8 mouse cellular contexts compared by ENCODE assay signal in the genomic region with DNA sequence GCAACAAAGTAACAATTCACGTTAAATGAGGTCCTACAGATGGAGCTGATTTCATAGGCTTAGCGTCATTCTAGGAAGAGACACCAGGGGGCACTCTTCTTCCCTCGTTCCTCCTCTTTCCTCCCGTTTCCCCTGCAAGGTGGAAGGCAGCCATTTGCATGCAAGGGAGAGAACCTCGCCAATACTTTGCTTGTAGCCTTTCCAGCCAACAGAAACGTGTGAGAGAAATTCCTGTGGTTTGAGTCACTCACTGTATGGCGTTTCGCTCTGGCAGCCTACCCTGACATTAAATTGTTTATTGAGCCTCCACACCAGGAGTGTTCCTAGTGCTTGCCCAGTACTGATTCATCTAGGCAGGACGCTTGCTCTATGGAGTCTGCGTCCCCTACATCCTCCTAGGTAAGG.
A peak's percentile ranks its signal among the peaks of the same experiment; 100 is the strongest.
DNase-seq lines count a peak whose midpoint lies in the region; ATAC-seq and TF ChIP-seq lines count a peak whose summit lies in the region.

No protein-coding gene starts in this region.

- peak; percentile 89 for DNase-seq in heart, postnatal 4 days
- peak; percentile 73 to 91 for DNase-seq in layer of hippocampus, adult 18-20 months (ENCODE audit: low spot score in 2 of 2)
- DNase-seq in lung, adult 18-20 months: peak; percentile 65 to 81
- peak; percentile 76 for DNase-seq in thymus, postnatal 4 days

- peak overlapping the region; percentile 29; the same call in 1 of the 2 replicates for H3K4me2 ChIP-seq in forebrain, embryonic 15.5 days (replicated peaks)
- H3K4me2 ChIP-seq in neural tube, embryonic 15.5 days: peak overlapping the region; percentile 56

- H3K9me3 ChIP-seq in ES-Bruce4 (replicated peaks; ENCODE audit: control insufficient read depth, insufficient read depth, low read length, poor library complexity, severe bottlenecking): no peaks in the 10 kb centered on the region
- H3K9me3 ChIP-seq in forebrain, embryonic 15.5 days: no peaks in the 10 kb centered on the region
- H3K9me3 ChIP-seq in neural tube, embryonic 15.5 days (replicated peaks): no peaks in the 10 kb centered on the region

- 14% methylated on average over 10 of the region's 10 CpGs for WGBS in forebrain, embryonic 15.5 days
- whole genome bisulfite sequencing in neural tube, embryonic 15.5 days: 14% methylated on average over 10 of the region's 10 CpGs

- H3K4me3 ChIP-seq in ES-Bruce4 (ENCODE audit: low read depth, low read length): peak overlapping the region; percentile 20
- peak overlapping the region; percentile 19; the same call in 1 of the 2 replicates for H3K4me3 ChIP-seq in forebrain, embryonic 15.5 days
- H3K4me3 ChIP-seq in neural tube, embryonic 15.5 days (replicated peaks): peak overlapping the region; percentile 25; the same call in 1 of the 2 replicates

- H3K4me1 ChIP-seq in ES-Bruce4 (ENCODE audit: control insufficient read depth, insufficient read depth, low read length): no peaks in the 10 kb centered on the region
- H3K4me1 ChIP-seq in forebrain, embryonic 15.5 days: peaks cover 3% of the 10 kb centered on the region
- peaks cover 3% of the 10 kb centered on the region; the same call in 1 of the 2 replicates for H3K4me1 ChIP-seq in neural tube, embryonic 15.5 days

- TF ChIP-seq POLR2A in ES-Bruce4 (IDR thresholded peaks at IDR 0.05; ENCODE audit: insufficient read depth, low read length): no peak

- peak; percentile 56 for ATAC-seq in cerebellum, adult (ENCODE audit: insufficient number of reproducible peaks, low FRiP score, low TSS enrichment)
- peak; percentile 46; the same call in 1 of the 2 replicates for ATAC-seq in forebrain, embryonic 15.5 days (replicated peaks)
- ATAC-seq in neural tube, embryonic 15.5 days (ENCODE audit: low FRiP score): peak; percentile 53; the same call in 1 of the 2 replicates

- no peak overlapping the region for H3K27ac ChIP-seq in ES-Bruce4 (ENCODE audit: insufficient read depth, low read length)
- no peak overlapping the region for H3K27ac ChIP-seq in forebrain, embryonic 15.5 days (replicated peaks)
- H3K27ac ChIP-seq in neural tube, embryonic 15.5 days (replicated peaks): peak overlapping the region; percentile 61; the same call in 1 of the 2 replicates

- H3K36me3 ChIP-seq in ES-Bruce4 (ENCODE audit: control insufficient read depth, insufficient read depth, low read length, poor library complexity, severe bottlenecking): no peaks in the 10 kb centered on the region
- H3K36me3 ChIP-seq in forebrain, embryonic 15.5 days: no peaks in the 10 kb centered on the region
- no peaks in the 10 kb centered on the region for H3K36me3 ChIP-seq in neural tube, embryonic 15.5 days

- TF ChIP-seq CTCF in ES-Bruce4 (IDR thresholded peaks at IDR 0.05; ENCODE audit: low read depth, low read length): peak; percentile 69

- no peak for TF ChIP-seq EP300 in ES-Bruce4 (IDR thresholded peaks at IDR 0.05; ENCODE audit: insufficient read depth, low read depth, low read length)

- no peaks in the 10 kb centered on the region for H3K27me3 ChIP-seq in ES-Bruce4 (ENCODE audit: control insufficient read depth, insufficient read depth, low read length, poor library complexity, severe bottlenecking)
- H3K27me3 ChIP-seq in forebrain, embryonic 15.5 days: no peaks in the 10 kb centered on the region
- H3K27me3 ChIP-seq in neural tube, embryonic 15.5 days (replicated peaks): no peaks in the 10 kb centered on the region

- no peak overlapping the region for H3K9ac ChIP-seq in ES-Bruce4 (ENCODE audit: low read depth, poor library complexity, severe bottlenecking)
- H3K9ac ChIP-seq in forebrain, embryonic 15.5 days (replicated peaks): peak overlapping the region; percentile 23; the same call in 1 of the 2 replicates
- peak overlapping the region; percentile 30; the same call in 1 of the 2 replicates for H3K9ac ChIP-seq in neural tube, embryonic 15.5 days (replicated peaks)
